Mouse (Mus musculus) megakaryocyte progenitor cell, adult 5-6 weeks (primary cell): ENCODE results near the gene Rap1gap2. TPM values are rescaled to one million over a fixed set of nuclear protein-coding genes. Genes with fewer than 3 reads are reported as not detected.
A peak's percentile ranks its signal among the peaks of the same experiment; 100 is the strongest.

Experiments used
- ATAC-seq: replicated peaks from 2 replicates; pipeline ENCODE4 v1.8.0; 2016; ENCODE audit warnings: mild to moderate bottlenecking, moderate TSS enrichment, inconsistent platforms; ENCODE audit not compliant: poor library complexity
- total RNA-seq, 2 experiments: library from RNA; stranded (forward) in 1 of 2; stranded (reverse) in 1 of 2; fragments of 157-497, 149-512 nt in 1 of 2; fragments of 200-1000 nt in 1 of 2; gene quantifications; 2 replicates each; pipeline versions ENCODE4 v1.2.3 to v1.2.4; 2015 to 2017

The Rap1gap2 gene
- total RNA-seq, 2 experiments from 2014 or later, result 1.3 to 1.4 TPM

DNA sequence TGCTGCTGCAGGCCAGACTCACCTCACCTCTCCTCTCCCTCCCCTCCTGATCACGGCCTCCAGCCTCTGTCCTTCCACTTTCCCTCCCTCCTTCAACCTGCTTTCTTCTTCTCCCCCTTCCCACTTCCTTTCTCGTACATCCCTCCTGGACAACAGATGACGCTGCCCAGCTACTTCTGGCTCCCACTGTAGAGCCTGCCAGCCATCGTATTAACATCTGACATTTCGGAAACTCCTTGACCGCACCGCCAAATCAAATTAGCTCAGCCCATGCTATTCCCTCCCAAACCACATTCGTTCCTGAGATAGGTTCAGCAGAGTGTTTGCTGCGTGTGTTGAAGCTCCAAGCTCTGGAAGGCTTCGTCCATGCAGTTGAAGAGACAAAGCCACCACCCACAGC, 138.0 kb downstream of the Rap1gap2 start:
- no peak for ATAC-seq

DNA sequence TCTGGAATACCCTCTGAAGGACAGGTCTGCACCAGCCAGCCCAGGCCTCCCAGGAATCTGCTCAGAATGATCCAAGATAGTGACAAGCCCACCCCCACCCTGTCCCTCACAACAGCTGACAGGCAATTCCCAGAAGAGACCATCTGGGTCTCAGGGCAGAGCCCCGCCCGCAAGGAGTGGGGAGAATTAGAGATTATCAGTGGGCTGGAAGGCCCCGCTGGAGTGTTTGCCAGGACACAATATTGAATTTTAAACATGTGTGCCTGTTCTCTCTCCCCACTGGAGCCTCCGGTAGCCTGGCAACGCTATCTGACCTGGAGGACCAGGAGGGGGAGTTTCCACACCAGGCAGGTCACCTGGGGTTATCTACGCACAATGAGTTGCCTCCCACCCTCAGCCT, 142.5 kb downstream of the Rap1gap2 start:
- no peak for ATAC-seq

DNA sequence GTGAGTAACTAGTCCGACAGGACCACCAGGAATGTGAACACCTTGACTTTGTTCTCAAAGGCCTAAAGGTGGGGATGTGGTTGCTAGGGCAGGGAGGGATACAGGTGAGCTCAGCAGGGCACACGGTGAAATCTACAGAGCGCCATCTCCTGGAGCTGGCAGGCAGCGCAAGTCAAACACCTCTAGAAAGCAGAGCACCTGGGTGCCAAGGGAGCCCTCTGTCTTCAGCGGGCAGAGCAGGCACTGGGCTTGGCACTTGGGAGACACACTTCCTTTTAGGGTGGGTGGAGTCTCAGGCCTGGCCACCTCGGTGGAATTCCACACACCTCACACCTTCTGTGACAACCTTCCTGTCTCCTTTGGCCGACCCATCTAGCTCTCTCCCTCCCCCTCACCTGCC, 145.0 kb downstream of the Rap1gap2 start:
- ATAC-seq, result 0 out of 2 replicates have a peak, but pooled peaks have one; percentile 39

DNA sequence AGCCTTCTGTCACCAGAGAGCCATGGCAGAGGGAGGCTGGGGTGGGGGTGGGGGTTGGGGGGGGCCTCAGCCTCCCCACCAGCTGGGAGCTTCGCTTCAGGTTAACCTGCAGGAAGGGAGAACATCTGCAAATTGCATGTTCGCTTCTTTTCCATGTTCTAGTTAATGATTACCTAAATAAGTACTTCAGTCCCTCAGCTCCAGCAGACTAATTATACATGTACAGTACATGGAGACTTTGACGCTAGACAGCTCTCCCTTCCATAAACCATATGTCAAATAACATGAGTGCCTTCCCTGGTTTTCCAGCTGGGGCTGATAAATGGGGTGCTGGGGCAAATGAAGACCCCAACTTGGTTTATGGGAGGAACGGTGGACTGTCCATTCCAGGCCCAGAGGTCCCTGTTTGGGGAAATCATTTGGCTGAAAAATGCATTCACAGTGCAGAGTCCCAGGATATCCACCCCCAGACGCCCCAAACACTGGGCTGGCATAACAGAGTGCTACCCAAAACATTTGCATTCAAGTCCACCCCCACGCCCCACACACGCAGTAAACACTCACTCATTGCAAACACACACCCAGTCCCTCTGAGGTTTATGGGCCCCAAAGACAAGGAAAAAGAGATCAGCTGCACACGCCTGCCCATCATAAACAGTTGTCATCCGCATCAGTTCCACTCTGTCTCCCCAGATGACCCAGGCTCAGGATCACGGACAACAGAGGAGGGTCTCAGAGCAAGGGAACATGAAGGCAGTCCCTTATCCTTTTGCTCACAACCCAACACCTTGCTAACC, 146.3 kb downstream of the Rap1gap2 start:
- no peak for ATAC-seq

DNA sequence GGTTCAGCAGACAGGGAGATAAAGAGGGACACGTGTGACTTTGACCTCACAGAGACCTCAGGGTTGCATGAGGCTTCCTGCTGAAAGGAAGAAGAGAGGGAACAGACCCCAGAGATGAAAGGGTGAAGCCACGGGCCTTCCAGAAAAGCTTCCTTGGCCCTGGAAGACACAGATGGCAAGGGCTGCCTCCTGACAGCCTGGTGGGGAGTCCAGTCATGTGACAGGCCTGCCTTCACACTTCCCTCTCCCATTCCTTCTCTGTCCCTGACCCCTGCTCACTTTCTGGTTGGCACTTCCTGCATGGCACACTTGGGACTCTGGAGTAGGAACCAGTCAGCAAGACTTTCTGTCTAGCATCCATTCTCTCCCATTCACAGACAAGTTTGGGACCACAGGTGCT, 148.1 kb downstream of the Rap1gap2 start:
- no peak for ATAC-seq

DNA sequence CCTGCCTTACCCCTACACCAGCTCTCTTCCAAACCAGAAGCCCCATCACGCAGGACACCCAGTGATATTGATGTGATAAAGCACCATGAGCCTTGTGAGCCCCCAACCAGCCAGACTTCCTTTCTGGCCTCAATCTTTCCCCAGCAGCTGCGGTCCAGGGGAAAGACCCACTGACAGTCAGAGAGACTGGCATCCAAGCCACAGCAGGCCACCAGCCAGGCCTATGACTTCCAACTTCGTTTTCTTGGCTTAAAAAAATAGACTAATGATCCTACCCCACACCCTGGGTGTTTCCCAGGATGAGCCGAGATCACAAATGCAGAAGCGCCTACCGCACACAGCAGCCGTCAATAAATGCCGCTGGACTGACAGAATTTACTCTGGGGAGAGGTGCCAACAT, 151.1 kb downstream of the Rap1gap2 start:
- no peak for ATAC-seq

DNA sequence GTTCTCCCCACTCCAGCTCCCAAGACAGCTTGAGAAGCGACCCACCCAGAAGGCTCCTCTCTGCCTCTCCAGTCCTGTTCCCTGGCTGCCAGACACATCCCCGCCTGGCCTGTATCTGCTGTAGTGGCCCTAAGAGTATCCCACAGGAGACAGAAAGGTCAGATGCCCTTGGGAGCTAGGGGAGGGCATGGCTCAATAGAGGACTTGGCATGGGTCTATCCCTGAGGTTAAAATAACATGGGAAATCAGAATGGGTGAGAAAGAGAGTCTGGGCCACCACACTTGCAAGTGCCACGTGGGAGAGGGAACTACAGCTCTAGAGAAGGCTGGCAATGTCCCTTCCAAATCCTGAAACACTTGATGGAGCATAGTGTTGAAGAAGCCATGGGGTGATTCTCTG, 152.3 kb downstream of the Rap1gap2 start:
- ATAC-seq, result no peak

DNA sequence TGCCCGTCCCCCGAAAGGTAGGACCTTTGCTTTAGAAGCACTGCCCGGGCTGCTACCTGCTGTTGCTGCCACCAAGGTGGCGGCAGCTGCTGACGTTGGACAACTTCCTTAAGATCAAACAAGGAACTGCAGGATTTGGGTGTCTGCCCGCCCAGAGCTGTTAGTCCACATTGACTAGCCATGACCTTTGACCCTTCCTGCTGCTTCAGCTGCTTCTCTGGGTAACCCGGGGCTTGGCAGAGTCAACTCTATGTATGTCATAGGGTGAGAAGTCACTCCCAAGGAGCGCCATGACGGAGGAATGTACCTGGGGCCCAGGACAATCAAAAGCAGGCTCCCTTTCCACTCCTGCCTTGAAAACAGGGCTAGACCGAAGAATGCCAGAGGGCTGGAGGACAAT, 153.5 kb downstream of the Rap1gap2 start:
- ATAC-seq, result no peak

DNA sequence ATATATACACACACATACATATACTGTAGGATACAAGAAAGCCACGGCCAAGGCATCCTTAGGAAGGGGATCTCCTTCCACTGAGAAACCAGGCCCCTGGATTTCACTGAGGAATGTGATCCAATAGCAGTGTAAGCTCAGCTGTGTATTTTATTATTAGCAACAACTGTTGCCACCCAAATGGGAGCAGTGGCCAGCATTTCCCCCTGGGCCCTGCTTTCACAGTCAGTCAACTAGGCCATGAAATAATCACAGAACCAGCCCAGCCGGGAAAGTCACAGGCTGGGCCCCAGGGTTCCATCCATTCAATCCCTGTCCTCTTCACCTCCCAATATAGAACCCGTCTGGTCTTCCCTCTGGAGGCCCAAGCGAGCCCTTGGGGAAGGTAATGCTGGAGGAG, 162.2 kb downstream of the Rap1gap2 start:
- ATAC-seq, result no peak

DNA sequence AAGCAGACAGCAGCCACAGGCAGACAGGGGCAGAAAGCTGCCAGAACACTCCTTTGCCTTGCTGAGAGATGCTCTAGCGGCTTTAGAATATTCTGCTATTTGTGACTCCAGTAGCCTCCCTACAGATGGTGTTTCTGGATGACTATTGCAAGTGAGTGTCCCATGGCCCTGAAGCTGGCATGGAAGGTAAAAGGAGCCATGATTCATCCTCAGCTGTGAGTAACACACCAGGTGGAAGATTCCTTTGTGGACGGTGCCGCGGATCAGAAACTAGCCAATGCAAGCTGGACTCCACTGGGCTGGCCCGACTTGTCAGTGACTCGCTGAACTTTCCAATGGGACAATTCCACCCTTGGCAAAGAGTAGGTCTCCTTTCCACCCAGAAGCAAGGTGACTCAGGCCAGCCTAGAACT, 162.7 kb downstream of the Rap1gap2 start:
- ATAC-seq, result no peak

DNA sequence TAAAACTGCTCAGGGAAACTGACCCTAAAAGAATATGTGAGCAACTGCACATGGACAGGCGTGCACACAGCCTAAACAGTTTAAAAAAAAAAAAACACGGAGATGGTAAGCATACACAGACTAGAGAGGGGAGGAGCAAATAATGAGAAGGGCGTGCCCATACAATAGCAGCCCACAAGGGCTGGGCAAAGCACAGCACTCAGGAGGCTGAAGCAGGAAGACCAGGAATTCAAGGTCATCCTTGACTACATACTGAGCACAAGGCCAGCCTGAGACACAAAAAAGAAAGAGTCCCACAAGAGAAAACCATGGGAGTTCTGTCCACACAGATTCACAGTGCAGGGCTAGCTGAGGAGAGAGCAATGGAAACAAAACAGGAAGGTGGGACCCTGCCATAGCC, 165.1 kb downstream of the Rap1gap2 start:
- no peak for ATAC-seq

DNA sequence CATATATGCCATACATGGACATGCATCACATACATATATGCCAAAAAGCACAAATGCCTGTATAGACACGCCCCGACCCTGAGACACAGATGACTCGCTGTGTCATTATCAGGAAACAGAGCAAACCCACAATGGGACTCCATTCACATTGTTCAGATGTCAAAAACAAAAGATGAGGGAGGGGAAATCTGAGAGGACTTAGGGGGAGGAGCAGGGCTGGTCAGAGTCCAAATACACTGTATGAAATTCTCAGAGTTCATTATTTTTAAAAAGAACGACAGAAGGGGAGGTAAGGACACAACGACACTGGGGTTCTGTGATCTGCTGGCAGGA, 166.8 kb downstream of the Rap1gap2 start:
- ATAC-seq, result no peak

DNA sequence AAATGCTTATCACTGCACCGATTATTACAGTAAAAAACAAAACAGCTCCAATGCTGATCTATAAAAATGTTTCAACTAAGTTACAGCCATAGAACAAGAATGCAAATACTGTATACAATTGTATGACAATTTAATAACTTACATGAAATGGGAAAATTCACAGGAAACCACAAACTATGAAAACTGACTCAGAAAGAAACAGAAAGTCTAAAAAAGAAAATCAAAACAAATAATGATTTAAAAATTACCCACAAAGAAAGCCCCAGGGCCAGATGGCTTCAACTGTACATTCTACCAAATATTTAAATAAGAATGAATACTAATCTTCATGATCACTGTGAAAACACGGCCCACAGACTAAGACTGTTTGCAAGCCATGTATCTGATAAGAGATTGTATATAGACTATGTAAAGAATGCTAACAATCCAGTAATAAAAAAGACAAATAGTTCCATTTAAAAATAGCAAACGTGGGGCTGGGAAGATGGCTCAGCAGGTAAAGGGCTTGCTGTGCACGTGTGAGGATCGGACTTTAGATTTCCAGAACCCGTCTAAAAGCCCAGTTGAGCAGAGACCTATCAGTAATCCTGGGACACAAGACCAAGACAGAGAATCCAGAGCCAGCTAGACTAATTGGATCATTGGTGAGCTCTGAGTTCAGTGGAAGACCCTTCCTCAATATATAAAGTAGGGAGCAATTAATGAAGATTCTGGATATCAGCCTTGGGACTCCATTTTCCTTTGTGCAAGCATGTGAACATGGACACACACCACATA, 167.4 kb downstream of the Rap1gap2 start:
- no peak for ATAC-seq

DNA sequence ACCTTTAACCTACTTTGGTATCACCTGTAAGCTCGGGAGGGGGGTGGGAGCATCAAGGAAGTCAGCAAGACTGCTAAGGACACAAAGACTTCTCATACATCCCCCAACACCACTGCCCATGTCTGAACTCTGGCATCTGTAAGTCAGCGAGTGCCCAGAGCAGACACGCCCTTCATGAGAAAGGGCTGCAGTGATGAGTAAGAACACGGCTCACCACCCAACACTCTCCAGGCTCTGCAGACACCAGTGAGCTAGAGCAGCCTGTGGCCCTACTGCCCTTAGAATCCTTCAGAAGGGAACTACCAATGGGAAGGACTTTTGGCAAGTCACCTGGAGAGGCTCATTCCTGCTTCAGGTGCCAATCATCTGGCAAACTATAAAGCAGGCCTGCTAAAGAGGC, 168.3 kb downstream of the Rap1gap2 start:
- no peak for ATAC-seq

DNA sequence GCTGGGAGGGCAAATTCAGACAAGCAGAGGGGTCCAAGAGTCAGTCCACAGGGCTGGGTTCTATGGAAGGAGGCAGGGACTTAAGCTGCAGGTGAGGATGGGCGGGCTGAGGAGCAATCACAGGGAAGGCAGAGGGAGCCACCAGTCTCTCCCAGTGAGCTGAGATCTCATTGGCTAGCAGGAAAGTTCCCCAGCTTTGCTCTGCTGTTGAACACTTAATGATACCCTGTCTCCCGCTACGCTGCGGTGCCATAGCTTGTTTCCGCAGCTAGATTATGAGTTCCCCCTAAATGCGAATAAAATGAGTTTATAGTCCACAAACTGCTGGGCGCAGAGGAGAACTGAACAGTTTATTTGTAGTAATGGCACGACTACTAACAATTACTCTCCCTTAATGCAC, 170.6 kb downstream of the Rap1gap2 start:
- ATAC-seq, result no peak

DNA sequence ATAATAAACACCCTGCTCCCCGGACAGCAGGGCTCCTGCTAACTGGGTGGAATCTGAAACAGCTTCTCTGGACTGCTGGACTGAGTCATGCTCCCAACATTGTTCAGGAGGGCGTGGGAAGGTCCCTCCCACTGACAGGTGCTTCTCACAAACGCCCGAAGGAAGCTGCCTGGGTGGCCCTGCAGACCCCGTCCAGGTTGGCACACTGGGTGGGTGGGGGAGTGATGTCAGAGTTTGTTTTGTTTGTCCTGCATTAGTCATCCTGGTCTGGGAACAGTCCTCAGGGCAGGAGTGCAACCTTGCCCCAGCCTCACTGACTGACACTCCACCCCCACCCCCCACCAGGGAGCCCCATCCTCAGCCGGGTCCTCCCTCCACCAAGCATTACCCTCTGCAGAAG, 171.5 kb downstream of the Rap1gap2 start:
- no peak for ATAC-seq

DNA sequence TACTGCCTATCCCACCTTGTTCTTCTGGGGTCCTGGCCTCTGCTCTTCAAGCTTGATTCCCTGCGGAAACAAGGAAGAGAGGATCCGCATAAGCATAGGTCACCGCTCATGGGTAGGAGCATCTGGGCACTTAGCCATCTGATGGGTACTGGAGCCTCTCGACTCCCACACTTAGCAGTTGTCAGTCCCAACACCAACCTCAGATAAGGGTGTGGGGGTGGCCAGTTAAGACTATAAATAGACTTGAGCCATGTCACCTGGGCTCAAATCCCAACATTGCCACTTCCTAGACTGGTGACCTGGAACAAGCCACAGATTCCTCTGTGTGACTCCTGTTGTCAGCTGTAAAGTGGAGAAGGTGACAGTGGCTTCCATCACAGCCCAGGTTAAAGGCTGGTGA, 172.5 kb downstream of the Rap1gap2 start:
- ATAC-seq, result no peak

DNA sequence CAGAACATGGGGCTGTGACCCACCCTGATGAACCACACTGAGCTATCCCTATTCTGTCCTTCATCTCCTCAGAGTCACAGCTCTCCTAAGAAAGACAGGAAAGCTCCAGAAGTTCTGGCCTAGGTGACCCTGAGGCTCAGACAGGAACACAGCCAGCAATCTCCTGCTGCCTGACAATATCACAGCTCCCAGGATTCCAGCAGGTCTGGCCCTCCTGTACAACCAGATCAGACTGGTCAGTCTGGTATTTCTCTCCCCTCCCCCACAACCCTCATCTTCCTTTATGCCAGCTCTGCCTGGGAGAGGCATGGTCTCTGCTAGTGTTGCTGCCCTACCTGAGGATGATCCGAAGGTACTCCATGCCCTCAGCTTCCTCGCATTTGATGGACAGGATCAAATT, 175.3 kb downstream of the Rap1gap2 start:
- ATAC-seq, result no peak

DNA sequence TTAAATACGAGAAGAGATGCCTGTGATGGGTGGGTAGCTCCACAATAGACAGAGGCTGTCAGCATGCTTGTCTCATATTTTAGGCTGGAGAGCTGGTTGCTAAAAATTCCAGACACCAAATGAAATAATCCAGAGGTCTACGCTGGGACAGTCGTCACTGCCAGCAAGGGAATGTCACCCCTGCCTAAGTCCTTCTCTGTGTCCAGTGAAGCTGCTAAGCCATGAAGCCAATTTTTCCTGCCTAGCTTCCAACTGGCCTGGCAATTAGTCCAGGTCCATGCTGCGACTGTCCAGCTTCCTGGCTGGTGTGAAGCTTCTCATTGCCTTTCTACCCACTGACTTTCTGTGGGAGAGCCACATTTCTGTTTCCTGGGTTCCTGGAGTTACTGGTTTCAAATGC, 177.7 kb downstream of the Rap1gap2 start:
- ATAC-seq, result no peak

DNA sequence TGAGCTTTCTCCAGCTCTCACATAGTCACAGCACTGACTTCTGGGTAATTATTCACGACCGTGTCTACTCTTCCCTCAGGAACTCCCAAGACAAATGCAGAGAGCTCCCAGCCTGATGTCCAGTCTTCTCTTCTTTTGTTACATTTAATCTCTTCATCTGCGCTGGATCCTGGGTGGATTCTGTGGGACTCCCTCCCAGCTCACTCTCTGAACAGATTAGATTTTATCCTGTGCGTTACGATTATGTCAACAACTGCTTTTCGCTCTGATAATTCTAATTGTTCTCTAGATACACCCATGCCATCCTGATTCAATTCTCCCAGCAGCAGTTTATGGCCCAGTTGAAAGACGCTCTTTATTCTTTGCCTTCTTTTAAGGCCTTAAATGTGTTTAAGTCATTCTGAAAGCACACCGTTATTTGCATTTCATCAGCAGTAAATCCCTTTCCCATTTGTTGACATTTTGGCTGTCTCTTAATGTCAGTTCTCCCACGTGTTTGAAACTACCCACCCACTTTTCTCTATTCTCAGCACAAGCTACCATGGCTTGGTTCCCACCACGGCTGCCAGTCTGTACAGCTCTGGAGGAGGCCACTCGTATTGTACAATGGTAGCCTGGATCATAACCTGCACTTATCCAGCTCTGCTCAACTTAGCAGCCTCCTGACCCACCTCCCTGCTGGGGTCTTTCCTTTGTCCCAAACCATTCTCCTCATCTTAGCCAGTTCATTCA, 180.8 kb downstream of the Rap1gap2 start:
- ATAC-seq, result no peak

DNA sequence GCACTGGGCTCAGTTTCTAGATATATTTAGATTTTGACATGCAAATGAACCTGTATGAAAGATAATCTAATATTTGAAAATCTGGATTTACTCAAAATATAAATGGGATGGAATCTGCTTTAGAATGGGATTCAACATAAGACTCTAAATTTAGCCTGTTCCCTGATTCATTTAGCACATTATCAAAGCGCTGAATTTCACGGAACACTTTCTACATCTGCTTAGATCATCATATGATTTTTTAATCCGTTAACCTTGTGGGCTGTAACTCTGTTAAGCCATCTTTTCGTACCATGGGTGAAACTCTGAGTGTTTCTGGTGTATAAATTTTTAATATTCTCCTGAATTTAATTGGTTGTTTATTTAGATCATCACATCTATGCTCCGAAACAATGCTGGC, 184.4 kb downstream of the Rap1gap2 start:
- ATAC-seq, result no peak

DNA sequence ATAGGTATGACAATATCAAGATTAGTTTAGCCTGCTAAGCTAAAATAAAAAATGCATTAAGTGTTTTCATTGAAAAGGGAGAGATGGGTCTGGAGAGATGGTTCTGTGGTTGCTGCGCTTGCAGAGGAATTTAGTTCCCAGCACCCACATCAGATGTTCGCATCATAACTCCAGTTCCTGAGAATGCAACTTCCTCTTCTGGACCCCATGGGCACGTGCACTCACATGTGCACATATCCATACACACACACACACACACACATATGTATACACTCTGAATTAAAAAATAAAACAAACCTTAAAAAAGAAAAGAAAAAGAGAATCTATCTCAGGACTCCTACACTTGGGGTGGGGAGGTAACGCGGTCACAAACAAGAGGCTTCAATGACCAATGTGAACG, 188.7 kb downstream of the Rap1gap2 start:
- no peak for ATAC-seq
